Mouse (Mus musculus): ENCODE measurements around the gene Fhit. TPM values are rescaled to one million over a fixed set of nuclear protein-coding genes. Genes with fewer than 3 reads are reported as not detected.

The Fhit gene
- polyA plus RNA-seq, 1 experiment from 2014 or later, result 7.1 TPM

DNA sequence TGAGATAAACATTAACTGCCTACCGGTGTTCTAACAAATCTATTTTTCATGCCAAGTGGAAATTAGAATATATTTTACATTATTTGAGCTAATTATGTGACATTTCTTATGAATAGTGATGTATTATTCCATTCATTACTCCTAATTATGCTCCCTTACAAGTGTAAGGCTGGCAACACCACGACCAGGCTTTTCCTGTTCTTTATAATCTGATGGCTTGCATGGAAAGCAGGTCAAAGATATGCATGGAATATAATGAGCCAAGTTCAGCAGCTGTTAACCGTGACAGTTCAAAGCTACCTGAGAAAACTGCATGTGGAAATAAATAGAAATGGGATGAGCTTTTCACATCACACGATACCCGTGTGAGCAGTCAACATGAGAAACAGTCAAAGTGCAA, 746.8 kb downstream of the Fhit start:
- ATAC-seq (ENCODE audit: insufficient read depth, low FRiP score), result no peak
- Histone ChIP-seq H3K9ac (ENCODE audit: low read length) (no peak overlapping the region), H3K27me3 (ENCODE audit: control insufficient read depth, insufficient read depth, low read length) (no peaks in the 10 kb centered on the region), H3K4me2 (ENCODE audit: low read depth, low read length) (no peak overlapping the region), H3K36me3 (ENCODE audit: control insufficient read depth, insufficient read depth, low read length) (no peaks in the 10 kb centered on the region), H3K4me3 (replicated peaks; ENCODE audit: low read length) (no peak overlapping the region), H3K4me1 (ENCODE audit: control insufficient read depth, insufficient read depth, low read length) (no peaks in the 10 kb centered on the region), H3K9me3 (replicated peaks; ENCODE audit: control insufficient read depth, low read length) (no peaks in the 10 kb centered on the region), H3K27ac (ENCODE audit: low read length) (no peak overlapping the region)
- WGBS, result 78% methylated on average over 5 of the region's 5 CpGs

DNA sequence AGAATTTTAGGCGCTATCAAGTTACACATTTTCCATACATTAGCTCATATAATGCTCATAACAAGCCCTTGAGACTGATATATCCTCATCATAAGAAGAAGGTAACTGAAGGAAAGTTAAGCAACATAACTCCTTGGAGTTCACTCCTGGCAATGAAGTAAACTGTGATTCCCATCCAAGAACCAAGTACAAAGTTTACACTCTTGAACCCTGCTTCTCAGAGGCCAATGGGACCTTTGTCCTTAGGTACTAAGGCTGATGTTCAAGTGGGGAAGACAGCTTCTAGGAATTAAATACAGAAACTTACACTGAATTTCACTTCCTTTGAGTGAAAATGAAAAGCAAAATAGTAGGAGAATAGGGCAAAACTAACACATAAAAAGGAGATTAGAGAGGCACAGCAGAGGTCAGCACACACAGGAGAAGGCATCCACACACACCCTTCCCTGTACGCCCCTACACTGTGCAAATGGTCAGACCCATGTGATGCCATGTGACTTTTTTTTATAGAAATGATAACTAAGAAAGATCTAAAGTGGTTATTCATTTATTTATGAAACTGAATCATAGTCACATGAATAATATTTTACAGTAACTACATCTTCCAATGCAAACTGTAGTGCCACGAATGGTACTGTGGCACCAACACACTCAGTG, 752.4 kb downstream of the Fhit start:
- no peak overlapping the region for H3K4me3 ChIP-seq (replicated peaks; ENCODE audit: low read length)
- no peak overlapping the region for H3K9ac ChIP-seq (ENCODE audit: low read length)
- no peaks in the 10 kb centered on the region for H3K4me1 ChIP-seq (ENCODE audit: control insufficient read depth, insufficient read depth, low read length)
- no peaks in the 10 kb centered on the region for H3K36me3 ChIP-seq (ENCODE audit: control insufficient read depth, insufficient read depth, low read length)
- WGBS, result 87% methylated on average over 3 of the region's 3 CpGs
- H3K9me3 ChIP-seq (replicated peaks; ENCODE audit: control insufficient read depth, low read length), result no peaks in the 10 kb centered on the region
- H3K27me3 ChIP-seq (ENCODE audit: control insufficient read depth, insufficient read depth, low read length), result no peaks in the 10 kb centered on the region
- H3K27ac ChIP-seq (ENCODE audit: low read length), result no peak overlapping the region
- no peak overlapping the region for H3K4me2 ChIP-seq (ENCODE audit: low read depth, low read length)
- ATAC-seq (ENCODE audit: insufficient read depth, low FRiP score), result no peak

DNA sequence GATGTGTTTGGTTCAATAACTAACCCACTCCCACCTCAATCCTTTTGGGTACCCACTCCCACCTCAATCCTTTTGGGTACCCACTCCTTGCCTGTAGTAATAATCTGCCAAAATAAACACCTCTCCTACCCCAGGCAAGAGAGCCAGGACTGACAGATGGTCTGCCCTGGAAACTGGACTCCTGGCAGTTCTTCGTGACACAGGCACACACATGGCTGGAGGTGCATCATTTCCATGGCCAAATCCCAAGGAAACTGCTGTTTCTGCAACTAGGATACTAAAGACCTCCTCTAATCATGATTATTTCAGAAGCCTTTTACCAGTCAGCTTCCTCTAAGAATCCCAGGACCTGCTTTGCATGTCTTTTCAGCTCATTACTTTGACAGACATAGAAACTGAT, 756.5 kb downstream of the Fhit start:
- H3K4me3 ChIP-seq (replicated peaks; ENCODE audit: low read length), result no peak overlapping the region

DNA sequence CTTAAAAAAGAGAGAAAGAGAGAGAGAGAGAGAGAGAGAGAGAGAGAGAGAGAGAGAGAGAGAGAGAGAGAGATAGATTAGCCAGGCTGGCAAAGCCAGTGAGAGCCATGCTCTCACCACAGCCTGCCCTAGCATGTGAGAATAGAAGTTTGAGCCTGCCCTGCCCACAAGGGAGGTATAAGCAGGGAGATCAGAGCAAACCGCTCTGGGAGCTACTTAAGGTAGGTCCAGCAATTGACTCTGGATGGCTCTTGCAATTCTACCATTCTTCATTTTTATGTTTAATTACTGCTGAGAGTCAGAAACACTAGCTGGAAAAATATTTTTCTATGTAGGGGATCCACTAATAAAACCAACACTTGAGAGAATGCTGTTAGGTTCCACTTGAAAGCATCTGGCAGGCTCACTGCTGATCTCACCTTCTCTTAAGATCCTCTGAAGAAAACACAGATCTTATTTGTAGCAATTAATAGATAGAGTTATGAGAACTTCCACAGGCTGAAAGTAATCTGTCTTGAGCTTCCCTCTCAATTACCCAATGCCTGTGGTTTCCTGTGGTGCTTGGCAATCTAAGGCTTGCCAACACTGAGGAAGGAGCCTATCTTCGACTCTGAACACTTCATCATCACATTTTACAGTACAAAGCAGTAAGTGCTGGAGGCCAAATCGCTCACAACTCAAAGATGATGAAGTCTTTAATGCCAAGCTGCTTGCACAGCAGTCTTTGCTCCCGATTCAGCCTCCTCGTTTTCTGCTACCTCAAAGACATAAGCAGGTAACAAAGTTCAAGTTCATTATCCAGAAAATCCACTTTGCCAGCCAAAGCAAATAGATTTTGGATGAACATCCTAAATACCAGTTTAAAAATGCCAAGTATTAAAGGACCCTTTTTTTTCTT, 793.8 kb downstream of the Fhit start:
- 68% methylated on average over 5 of the region's 5 CpGs for WGBS
- no peak overlapping the region for H3K4me2 ChIP-seq (ENCODE audit: low read depth, low read length)
- no peaks in the 10 kb centered on the region for H3K27me3 ChIP-seq (ENCODE audit: control insufficient read depth, insufficient read depth, low read length)
- H3K9ac ChIP-seq (ENCODE audit: low read length), result no peak overlapping the region
- no peak overlapping the region for H3K4me3 ChIP-seq (replicated peaks; ENCODE audit: low read length)
- no peaks in the 10 kb centered on the region for H3K4me1 ChIP-seq (ENCODE audit: control insufficient read depth, insufficient read depth, low read length)
- no peaks in the 10 kb centered on the region for H3K9me3 ChIP-seq (replicated peaks; ENCODE audit: control insufficient read depth, low read length)
- H3K36me3 ChIP-seq (ENCODE audit: control insufficient read depth, insufficient read depth, low read length), result no peaks in the 10 kb centered on the region
- H3K27ac ChIP-seq (ENCODE audit: low read length), result no peak overlapping the region
- no peak for ATAC-seq (ENCODE audit: insufficient read depth, low FRiP score)

More for the DNA sequence above, 756.5 kb downstream of the Fhit start:
- Histone ChIP-seq H3K27ac (ENCODE audit: low read length) (no peak overlapping the region), H3K9me3 (replicated peaks; ENCODE audit: control insufficient read depth, low read length) (no peaks in the 10 kb centered on the region), H3K9ac (ENCODE audit: low read length) (no peak overlapping the region), H3K36me3 (ENCODE audit: control insufficient read depth, insufficient read depth, low read length) (no peaks in the 10 kb centered on the region), H3K27me3 (ENCODE audit: control insufficient read depth, insufficient read depth, low read length) (no peaks in the 10 kb centered on the region), H3K4me2 (ENCODE audit: low read depth, low read length) (no peak overlapping the region), H3K4me1 (ENCODE audit: control insufficient read depth, insufficient read depth, low read length) (no peaks in the 10 kb centered on the region)
- WGBS, result 68% methylated on average over 1 of the region's 1 CpGs
- ATAC-seq (ENCODE audit: insufficient read depth, low FRiP score), result no peak

DNA sequence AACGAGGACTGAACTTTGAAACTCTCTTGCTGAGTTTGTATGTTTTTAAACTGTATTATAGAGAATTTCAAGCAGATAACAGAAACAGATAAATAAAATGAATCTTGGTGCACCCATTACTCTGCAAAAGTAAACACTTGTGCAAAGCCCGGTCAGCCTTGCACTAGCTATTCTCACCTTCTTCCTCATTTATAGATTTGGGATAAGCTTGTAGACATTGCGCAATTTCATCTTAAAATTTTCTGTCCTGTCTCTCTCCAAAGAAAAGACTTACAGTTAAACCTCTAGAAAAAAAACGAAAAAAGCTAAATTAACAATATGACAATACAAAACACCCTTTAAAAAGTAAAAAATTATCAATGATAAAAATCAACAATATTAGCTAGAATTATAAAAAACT, 795.0 kb downstream of the Fhit start:
- H3K27me3 ChIP-seq (ENCODE audit: control insufficient read depth, insufficient read depth, low read length), result no peaks in the 10 kb centered on the region
- 75% methylated on average over 4 of the region's 4 CpGs for WGBS
- no peak for ATAC-seq (ENCODE audit: insufficient read depth, low FRiP score)

DNA sequence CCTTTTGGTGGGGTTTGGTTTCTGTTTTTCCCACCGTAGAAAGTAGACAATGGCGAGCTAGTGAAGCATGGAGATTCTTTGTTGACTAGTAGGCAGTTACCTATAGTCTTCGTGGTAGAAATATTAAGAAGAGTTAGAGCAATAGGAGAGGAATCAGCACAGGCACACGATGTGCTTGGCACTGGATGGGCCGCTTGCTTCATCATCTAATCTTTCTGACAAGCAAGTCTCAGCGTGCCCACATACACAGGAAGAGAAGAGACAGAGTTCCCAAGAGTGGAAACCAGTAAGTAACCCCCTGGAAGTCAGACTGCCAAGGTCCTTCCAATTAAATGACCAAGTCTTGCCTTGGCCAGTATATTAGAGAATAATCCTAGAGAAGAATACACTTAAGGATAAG, 797.6 kb downstream of the Fhit start:
- H3K9ac ChIP-seq (ENCODE audit: low read length), result no peak overlapping the region
- no peaks in the 10 kb centered on the region for H3K36me3 ChIP-seq (ENCODE audit: control insufficient read depth, insufficient read depth, low read length)
- H3K4me2 ChIP-seq (ENCODE audit: low read depth, low read length), result no peak overlapping the region
- no peaks in the 10 kb centered on the region for H3K27me3 ChIP-seq (ENCODE audit: control insufficient read depth, insufficient read depth, low read length)
- no peak overlapping the region for H3K4me3 ChIP-seq (replicated peaks; ENCODE audit: low read length)
- no peak overlapping the region for H3K27ac ChIP-seq (ENCODE audit: low read length)
- 74% methylated on average over 6 of the region's 6 CpGs for WGBS
- no peak for ATAC-seq (ENCODE audit: insufficient read depth, low FRiP score)
- H3K9me3 ChIP-seq (replicated peaks; ENCODE audit: control insufficient read depth, low read length), result no peaks in the 10 kb centered on the region
- no peaks in the 10 kb centered on the region for H3K4me1 ChIP-seq (ENCODE audit: control insufficient read depth, insufficient read depth, low read length)

More for the DNA sequence above, 795.0 kb downstream of the Fhit start:
- Histone ChIP-seq H3K27ac (ENCODE audit: low read length) (no peak overlapping the region), H3K36me3 (ENCODE audit: control insufficient read depth, insufficient read depth, low read length) (no peaks in the 10 kb centered on the region), H3K4me1 (ENCODE audit: control insufficient read depth, insufficient read depth, low read length) (no peaks in the 10 kb centered on the region), H3K4me2 (ENCODE audit: low read depth, low read length) (no peak overlapping the region), H3K4me3 (replicated peaks; ENCODE audit: low read length) (no peak overlapping the region), H3K9me3 (replicated peaks; ENCODE audit: control insufficient read depth, low read length) (no peaks in the 10 kb centered on the region), H3K9ac (ENCODE audit: low read length) (no peak overlapping the region)

DNA sequence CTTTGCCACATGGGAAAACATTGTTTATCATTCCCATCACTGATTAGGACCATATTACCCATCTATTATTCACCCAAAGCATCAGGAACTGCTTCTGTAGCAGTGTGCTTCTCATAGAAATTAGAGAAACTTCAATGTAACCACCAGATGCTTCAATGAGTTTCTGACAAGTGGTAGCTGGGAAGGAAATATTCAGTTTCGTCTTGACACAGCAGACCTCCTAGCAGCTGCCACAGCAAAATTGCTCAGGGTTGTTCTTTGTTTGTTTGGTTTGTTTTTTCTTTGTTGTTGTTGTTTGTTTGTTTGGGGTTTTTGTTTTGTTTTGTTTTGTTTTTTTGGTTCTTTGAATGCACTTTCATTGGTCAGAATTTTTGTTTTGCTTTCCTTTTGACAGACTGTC, 798.5 kb downstream of the Fhit start:
- Histone ChIP-seq H3K36me3 (ENCODE audit: control insufficient read depth, insufficient read depth, low read length) (no peaks in the 10 kb centered on the region), H3K27me3 (ENCODE audit: control insufficient read depth, insufficient read depth, low read length) (no peaks in the 10 kb centered on the region), H3K4me2 (ENCODE audit: low read depth, low read length) (no peak overlapping the region), H3K4me3 (replicated peaks; ENCODE audit: low read length) (no peak overlapping the region), H3K4me1 (ENCODE audit: control insufficient read depth, insufficient read depth, low read length) (no peaks in the 10 kb centered on the region), H3K27ac (ENCODE audit: low read length) (no peak overlapping the region), H3K9ac (ENCODE audit: low read length) (no peak overlapping the region), H3K9me3 (replicated peaks; ENCODE audit: control insufficient read depth, low read length) (no peaks in the 10 kb centered on the region)
- 79% methylated on average over 1 of the region's 1 CpGs for WGBS
- ATAC-seq (ENCODE audit: insufficient read depth, low FRiP score), result no peak

DNA sequence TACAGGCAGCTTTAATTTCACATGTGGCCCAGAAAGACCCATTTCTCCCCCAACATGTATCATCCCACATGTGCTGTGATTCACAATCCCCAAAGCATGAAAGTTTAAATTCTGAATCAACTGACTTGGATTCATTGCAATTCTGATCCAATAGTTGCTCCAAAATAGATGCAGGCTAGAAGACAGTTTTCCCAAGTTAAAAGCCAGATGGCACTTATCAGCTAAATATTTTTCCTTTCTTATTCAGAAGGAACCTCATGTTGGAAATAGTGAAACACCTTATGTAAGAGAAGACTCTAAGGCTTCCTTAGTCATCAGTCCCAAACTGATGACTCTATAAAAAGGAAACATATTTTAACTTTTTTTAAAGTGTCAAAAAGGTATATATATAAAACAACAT, 815.9 kb downstream of the Fhit start:
- Histone ChIP-seq H3K9ac (ENCODE audit: low read length) (no peak overlapping the region), H3K9me3 (replicated peaks; ENCODE audit: control insufficient read depth, low read length) (no peaks in the 10 kb centered on the region)

DNA sequence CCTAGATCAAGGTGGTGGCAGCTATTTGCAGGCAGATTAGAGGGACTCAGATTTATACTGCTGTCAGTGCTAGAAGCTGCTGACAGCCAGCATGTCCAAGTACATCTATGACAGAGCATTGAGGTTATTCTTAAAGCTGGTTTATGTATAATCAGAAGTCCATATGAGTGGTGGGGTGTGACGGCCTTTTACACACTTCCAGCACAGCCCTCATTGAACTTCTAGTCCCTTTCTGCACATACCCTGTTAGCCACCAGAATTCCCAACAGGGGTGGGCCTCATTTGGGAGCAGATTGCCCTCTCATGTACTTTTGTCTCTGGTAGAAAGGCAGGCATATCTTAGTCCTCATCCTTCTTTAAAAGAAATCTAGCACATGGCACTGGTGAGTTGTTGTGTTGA, 817.8 kb downstream of the Fhit start:
- Histone ChIP-seq H3K4me3 (replicated peaks; ENCODE audit: low read length) (no peak overlapping the region), H3K27ac (ENCODE audit: low read length) (no peak overlapping the region), H3K36me3 (ENCODE audit: control insufficient read depth, insufficient read depth, low read length) (no peaks in the 10 kb centered on the region), H3K27me3 (ENCODE audit: control insufficient read depth, insufficient read depth, low read length) (no peaks in the 10 kb centered on the region), H3K9me3 (replicated peaks; ENCODE audit: control insufficient read depth, low read length) (no peaks in the 10 kb centered on the region), H3K9ac (ENCODE audit: low read length) (no peak overlapping the region), H3K4me1 (ENCODE audit: control insufficient read depth, insufficient read depth, low read length) (no peaks in the 10 kb centered on the region), H3K4me2 (ENCODE audit: low read depth, low read length) (no peak overlapping the region)
- no peak for ATAC-seq (ENCODE audit: insufficient read depth, low FRiP score)
- 74% methylated on average over 1 of the region's 1 CpGs for WGBS

More for the DNA sequence above, 815.9 kb downstream of the Fhit start:
- no peak overlapping the region for H3K4me3 ChIP-seq (replicated peaks; ENCODE audit: low read length)
- no peaks in the 10 kb centered on the region for H3K27me3 ChIP-seq (ENCODE audit: control insufficient read depth, insufficient read depth, low read length)
- H3K27ac ChIP-seq (ENCODE audit: low read length), result no peak overlapping the region
- no peak overlapping the region for H3K4me2 ChIP-seq (ENCODE audit: low read depth, low read length)
- H3K36me3 ChIP-seq (ENCODE audit: control insufficient read depth, insufficient read depth, low read length), result no peaks in the 10 kb centered on the region
- no peaks in the 10 kb centered on the region for H3K4me1 ChIP-seq (ENCODE audit: control insufficient read depth, insufficient read depth, low read length)
- ATAC-seq (ENCODE audit: insufficient read depth, low FRiP score), result no peak
